Mouse (Mus musculus) heart, postnatal 0 days (tissue): ENCODE results near the gene Cnn2. TPM values are rescaled to one million over a fixed set of nuclear protein-coding genes. Genes with fewer than 3 reads are reported as not detected.

Experiments
- ATAC-seq: fragments of 200-750 bp; cut with Nextera tagmentation; 2 replicates; pipeline ENCODE4 v1.8.0; 2017; ENCODE audit warnings: low read depth, moderate number of reproducible peaks, moderate library complexity; ENCODE audit not compliant: insufficient read depth
- DNase-seq: peaks from one replicate; pipeline ENCODE4 v3.0.0-alpha.2; 2016; ENCODE audit warnings: low spot score
- H3K27ac ChIP-seq: fragments of 300-500 bp; sonication (generic); 2 replicates; pipeline ENCODE4 v1.5.1; 2014; ENCODE audit warnings: low read depth, mild to moderate bottlenecking
- H3K27me3 ChIP-seq: fragments of 300-500 bp; sonication (generic); 2 replicates; pipeline ENCODE4 v1.6.1; 2014; ENCODE audit warnings: low read length, mixed read lengths; ENCODE audit not compliant: control insufficient read depth, insufficient read depth
- H3K36me3 ChIP-seq: fragments of 300-500 bp; sonication (generic); replicated peaks from 2 replicates; pipeline ENCODE4 v1.6.1; 2014; ENCODE audit warnings: low read length, mixed read lengths; ENCODE audit not compliant: control insufficient read depth, insufficient read depth
- H3K4me1 ChIP-seq: fragments of 300-500 bp; sonication (generic); 2 replicates; pipeline ENCODE4 v1.6.1; 2014; ENCODE audit warnings: antibody characterized with exemption; ENCODE audit not compliant: control insufficient read depth, insufficient read depth
- H3K4me2 ChIP-seq: fragments of 300-500 bp; sonication (generic); 2 replicates; pipeline ENCODE4 v1.6.1; 2014; ENCODE audit warnings: low read depth, mild to moderate bottlenecking, low read length, moderate library complexity
- H3K4me3 ChIP-seq: fragments of 300-500 bp; sonication (generic); 2 replicates; pipeline ENCODE4 v1.5.1; 2014; ENCODE audit warnings: low read depth, low read length
- H3K9ac ChIP-seq: fragments of 300-500 bp; sonication (generic); replicated peaks from 2 replicates; pipeline ENCODE4 v1.6.1; 2014; ENCODE audit warnings: low read depth, low read length, mixed read lengths
- H3K9me3 ChIP-seq: fragments of 300-500 bp; sonication (generic); replicated peaks from 2 replicates; pipeline ENCODE4 v1.6.1; 2016; ENCODE audit warnings: low read length; ENCODE audit not compliant: control insufficient read depth
- CTCF ChIP-seq: IDR thresholded peaks from 2 replicates; pipeline ENCODE4 v1.5.1; 2016; ENCODE audit warnings: antibody characterized with exemption, control low read depth, low read depth
- EP300 ChIP-seq: IDR thresholded peaks from 2 replicates; pipeline ENCODE4 v1.6.1; 2016; ENCODE audit warnings: antibody characterized with exemption, low read depth
- WGBS: fragments of 180-500 bp; shearing (Covaris S2); extraction: QIAGEN DNeasy Blood & Tissue Kit; methylation state at CpG from one replicate; pipeline ENCODE4 v1.1.7; 2014; 5-methylcytosine and 5-hydroxymethylcytosine counted together
- polyA plus RNA-seq: library from polyadenylated mRNA; unstranded; fragments of >200 nt; fragmentation: Nextera tagmentation; extraction: Ambion mirVana; gene quantifications from 2 replicates; pipeline ENCODE4 v1.2.1, GENCODE M21; 2015
- total RNA-seq: library from RNA; depleted of rRNA; stranded (reverse); fragments of >200 nt; gene quantifications from 2 replicates; pipeline ENCODE4 v1.2.3, GENCODE M21; 2014; ENCODE audit warnings: low replicate concordance

Cnn2 gene
- total and polyA plus RNA-seq, 2 experiments from 2014 or later: 142 to 149 TPM

DNA sequence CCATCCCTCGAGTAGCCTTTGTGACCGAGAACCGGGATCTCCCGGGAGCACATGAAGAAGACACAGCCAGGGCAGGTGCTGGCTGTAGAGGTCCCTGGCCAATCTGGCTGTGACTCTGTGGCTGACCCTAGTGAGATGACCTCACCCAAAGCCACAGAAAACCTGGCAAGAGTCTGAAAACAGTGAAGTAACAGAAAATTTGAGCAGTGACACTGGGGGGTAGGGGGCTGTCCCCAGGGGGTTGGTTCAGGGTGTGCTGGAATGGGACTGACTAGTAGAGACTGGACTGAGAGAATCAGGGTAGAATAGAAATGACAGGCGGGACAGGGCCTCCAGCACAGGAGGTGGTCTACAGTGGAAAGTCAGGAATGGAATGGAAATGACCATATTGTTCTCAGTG, 5.2 kb upstream of the Cnn2 start:
- no peaks in the 10 kb centered on the region for H3K27me3 ChIP-seq
- DNase-seq: no peak
- H3K9me3 ChIP-seq: no peaks in the 10 kb centered on the region
- peak overlapping the region; percentile 74 for H3K4me3 ChIP-seq
- H3K4me2 ChIP-seq: peak overlapping the region; percentile 93
- H3K4me1 ChIP-seq: peaks cover 26% of the 10 kb centered on the region
- WGBS: 66% methylated on average over 5 of the region's 5 CpGs
- peaks cover 12% of the 10 kb centered on the region for H3K36me3 ChIP-seq
- H3K9ac ChIP-seq: peak overlapping the region; percentile 83; the same call in 1 of the 2 replicates
- no peak for TF ChIP-seq CTCF
- TF ChIP-seq EP300: no peak
- ATAC-seq: no peak
- peak overlapping the region; percentile 98; the same call in 1 of the 2 replicates for H3K27ac ChIP-seq

DNA sequence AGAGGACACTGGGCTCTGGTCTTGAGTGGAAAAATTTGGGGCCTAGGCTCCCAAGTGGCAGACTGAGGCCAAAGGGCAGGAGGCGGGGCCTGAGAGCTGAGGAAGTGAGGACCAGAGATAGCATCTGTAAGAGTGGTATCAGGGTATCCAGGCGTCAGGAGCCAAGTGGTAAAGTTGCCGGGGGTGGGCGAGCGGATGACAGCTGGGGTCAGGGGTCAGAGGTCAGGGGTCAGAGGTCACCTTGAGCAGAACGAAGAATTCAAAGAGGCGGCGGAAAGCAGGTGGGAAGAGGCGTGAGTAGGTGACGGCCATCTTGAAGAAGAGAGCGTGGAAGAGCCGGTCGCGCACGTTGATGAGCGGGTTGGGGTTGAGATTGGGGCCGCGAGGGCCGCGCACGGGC, 4.7 kb upstream of the Cnn2 start:
- H3K27ac ChIP-seq: peak overlapping the region; percentile 98
- no peaks in the 10 kb centered on the region for H3K9me3 ChIP-seq
- ATAC-seq (no peak), DNase-seq (no peak)
- H3K9ac ChIP-seq: peak overlapping the region; percentile 83
- H3K36me3 ChIP-seq: peaks cover 8% of the 10 kb centered on the region; the same call in 1 of the 2 replicates
- TF ChIP-seq CTCF (no peak), EP300 (0 out of 2 replicates have a peak, but pooled peaks have one; percentile 22)
- peak overlapping the region; percentile 74 for H3K4me3 ChIP-seq
- under 1% methylated on average over 18 of the region's 21 CpGs for WGBS
- H3K4me1 ChIP-seq: peaks cover 26% of the 10 kb centered on the region
- H3K4me2 ChIP-seq: peak overlapping the region; percentile 93
- H3K27me3 ChIP-seq: no peaks in the 10 kb centered on the region

DNA sequence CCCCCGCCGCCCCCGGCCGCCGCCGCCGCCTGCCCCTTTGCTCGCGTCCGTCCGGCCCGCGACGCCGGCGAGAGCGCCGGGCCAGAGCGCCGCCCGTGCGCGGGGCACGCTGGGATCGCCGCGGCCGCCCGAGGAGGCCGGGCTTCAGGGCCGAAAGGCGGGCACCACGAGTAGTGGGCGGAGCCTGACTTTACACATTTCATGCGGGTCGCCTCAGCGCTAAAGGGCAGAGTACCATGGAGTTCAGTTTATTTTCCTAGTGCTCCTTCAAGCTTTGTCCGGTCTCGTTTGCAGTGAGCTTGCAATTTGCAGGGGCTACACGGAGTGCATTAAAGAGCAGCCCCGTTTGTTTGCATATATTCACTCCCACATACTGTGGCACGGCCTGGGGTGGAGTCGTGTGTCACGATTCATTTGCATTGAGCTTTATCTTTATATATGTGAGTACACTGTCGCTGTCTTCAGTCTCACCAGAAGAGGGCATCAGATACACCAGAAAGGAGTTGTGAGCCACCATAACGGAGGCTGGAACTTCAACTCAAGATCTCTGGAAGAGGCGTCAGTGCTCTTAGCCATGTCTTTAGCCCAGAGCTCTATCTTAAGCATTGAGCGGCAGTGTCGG, 4.1 kb upstream of the Cnn2 start, which contains the start of gene Tmem259:
TSS of gene Tmem259 (minus strand) at position 136 of the 622 bp plus-strand sequence.
- under 1% methylated on average over 42 of the region's 49 CpGs for WGBS
- peaks cover 28% of the 10 kb centered on the region for H3K4me1 ChIP-seq

GRCm38 (mm10) chr10:79984871-79985270, 3.5 kb upstream of the Cnn2 start:
- Histone ChIP-seq H3K9me3 (no peaks in the 10 kb centered on the region), H3K27ac (peak overlapping the region; percentile 98), H3K36me3 (no peaks in the 10 kb centered on the region), H3K4me1 (peaks cover 33% of the 10 kb centered on the region), H3K27me3 (no peaks in the 10 kb centered on the region), H3K4me2 (peak overlapping the region; percentile 93), H3K9ac (peak overlapping the region; percentile 83), H3K4me3 (peak overlapping the region; percentile 74)
- under 1% methylated on average over 22 of the region's 22 CpGs for WGBS
- no peak; the same call in 1 of the 2 replicates for TF ChIP-seq EP300
- no peak for TF ChIP-seq CTCF
- DNase-seq (peak; percentile 100), ATAC-seq (peak; percentile 91)

More for the DNA sequence above, 4.1 kb upstream of the Cnn2 start, which contains the start of gene Tmem259:
- Histone ChIP-seq H3K4me3 (peak within 1 kb of the TSS; percentile 74), H3K9ac (peak within 1 kb of the TSS; percentile 83), H3K36me3 (0 out of 2 replicates have a peak, but pooled peaks cover 1% of the 10 kb centered on the region), H3K27me3 (no peaks in the 10 kb centered on the region), H3K4me2 (peak within 1 kb of the TSS; percentile 93), H3K9me3 (no peaks in the 10 kb centered on the region), H3K27ac (peak within 1 kb of the TSS; percentile 98)
- TF ChIP-seq EP300 (peak; percentile 7; the same call in 1 of the 2 replicates), CTCF (peak; percentile 67)
- ATAC-seq: peak; percentile 62
- DNase-seq: peak; percentile 92

GRCm38 (mm10) chr10:79985334-79986231, 2.8 kb upstream of the Cnn2 start:
- Histone ChIP-seq H3K4me2 (peak overlapping the region; percentile 93), H3K9me3 (no peaks in the 10 kb centered on the region), H3K9ac (peak overlapping the region; percentile 69), H3K4me3 (peak overlapping the region; percentile 74), H3K36me3 (no peaks in the 10 kb centered on the region), H3K27me3 (no peaks in the 10 kb centered on the region), H3K27ac (peak overlapping the region; percentile 98), H3K4me1 (peaks cover 34% of the 10 kb centered on the region)
- TF ChIP-seq CTCF (no peak), EP300 (peak; percentile 63)
- no peak for ATAC-seq
- DNase-seq: peak; percentile 69
- 3% methylated on average over 35 of the region's 35 CpGs for WGBS
